Mouse (Mus musculus) naive thymus-derived CD4-positive, alpha-beta T cell, adult 2 months (primary cell): ENCODE data around the gene Slc22a23.

Source experiments
- DNase-seq: peaks from one replicate; pipeline ENCODE4 v3.0.0-alpha.2; 2011; ENCODE audit warnings: low read depth

Gene Slc22a23

DNA sequence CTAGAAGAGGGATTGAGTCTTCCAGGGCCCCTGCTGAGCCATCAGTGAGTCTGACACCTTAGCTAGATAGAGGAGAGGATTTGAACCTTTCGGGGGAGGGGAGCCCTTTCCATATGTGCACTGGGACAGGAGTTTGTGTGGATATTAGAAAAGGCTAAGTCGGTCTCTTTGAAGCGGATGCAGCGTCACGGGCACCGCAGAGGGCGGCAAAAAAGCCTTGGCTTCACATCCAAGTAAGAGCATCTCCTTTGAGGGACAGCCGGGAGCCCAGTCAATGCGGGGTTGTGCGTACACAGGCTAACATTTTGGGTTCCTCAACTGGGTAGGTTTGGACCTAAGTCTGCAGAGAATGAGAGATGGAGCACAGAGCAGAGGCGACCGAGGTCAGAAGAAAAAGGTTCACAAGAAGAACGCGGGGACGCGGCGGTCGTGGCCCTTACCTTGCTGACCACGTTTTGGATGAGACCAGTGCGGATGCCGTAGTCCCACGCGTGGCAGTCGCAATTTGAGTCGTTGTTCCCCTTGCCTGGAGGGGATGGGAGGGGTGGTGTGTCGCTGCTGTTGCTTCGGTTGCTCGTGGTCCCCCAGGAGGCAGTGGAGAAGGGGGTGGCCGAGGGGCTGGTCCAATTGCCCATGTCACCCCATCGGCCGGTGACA lies 1.1 kb downstream of the Slc22a23 start:
- DNase-seq: no peak

DNA sequence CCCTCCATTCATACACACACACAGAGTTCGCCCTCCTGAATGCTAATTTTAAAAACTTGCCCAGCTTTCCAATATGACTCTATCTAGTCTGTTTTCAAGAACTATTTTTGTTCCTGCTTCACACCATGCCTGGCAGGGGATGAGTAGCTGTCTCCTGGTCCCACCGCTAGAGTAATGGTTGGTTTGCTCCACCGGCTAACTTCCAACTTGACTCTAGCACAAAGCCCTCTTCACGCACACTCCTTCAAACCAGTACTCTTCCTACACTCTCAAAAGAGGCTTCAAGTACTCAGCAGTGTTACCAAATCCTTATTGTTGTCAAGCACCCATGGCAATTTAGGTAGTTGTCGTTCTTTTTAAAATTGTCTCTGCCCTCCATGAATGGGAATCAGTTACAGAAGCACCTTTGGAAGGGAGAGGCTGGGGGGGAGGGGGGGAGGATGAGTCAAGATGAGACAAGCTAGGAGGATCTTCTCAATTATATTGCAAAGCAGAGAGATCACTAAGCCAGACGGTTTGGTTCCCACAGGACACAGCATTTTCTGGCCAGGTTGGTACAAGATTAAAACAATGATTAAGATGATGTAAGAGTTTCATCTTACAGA lies 2.6 kb downstream of the Slc22a23 start:
- no peak for DNase-seq

DNA sequence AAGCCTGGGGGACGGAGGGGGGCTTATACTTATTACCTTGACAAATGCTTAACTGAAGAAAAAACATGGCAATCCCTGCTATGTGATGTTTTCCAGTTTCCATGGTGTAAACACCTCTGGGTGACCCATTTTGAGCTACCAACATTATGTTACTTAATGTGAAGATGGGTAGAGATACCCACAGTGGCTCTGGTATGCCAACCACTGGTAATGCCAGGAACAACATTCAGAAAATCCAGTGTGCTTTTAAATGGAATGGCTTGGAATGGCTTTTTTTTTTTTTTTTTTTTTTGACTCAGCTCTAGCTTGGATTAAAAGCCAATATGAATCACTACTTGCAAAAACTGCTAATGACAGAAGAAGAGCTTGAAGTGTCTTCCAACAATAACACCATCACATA lies 8.1 kb downstream of the Slc22a23 start:
- DNase-seq: no peak

DNA sequence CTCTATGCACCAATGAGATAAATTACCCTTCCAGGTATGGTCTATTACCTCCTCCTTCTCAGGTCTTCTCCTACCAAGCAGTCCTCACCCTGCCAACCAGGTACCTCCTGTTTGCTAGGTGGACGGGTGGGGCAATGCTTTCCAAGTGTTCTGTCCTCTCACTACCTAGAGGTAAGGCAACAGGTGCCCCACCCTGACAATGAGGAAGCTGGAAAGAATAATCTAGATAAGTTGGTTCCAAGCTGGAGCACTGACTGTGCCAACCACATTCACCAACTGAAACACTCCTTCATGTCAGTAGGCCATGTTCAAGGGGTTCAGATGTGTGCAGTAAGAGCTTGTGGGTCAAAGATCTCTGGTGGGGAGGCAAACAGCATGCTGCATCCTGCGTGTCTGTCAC lies 10.1 kb downstream of the Slc22a23 start:
- DNase-seq: no peak

DNA sequence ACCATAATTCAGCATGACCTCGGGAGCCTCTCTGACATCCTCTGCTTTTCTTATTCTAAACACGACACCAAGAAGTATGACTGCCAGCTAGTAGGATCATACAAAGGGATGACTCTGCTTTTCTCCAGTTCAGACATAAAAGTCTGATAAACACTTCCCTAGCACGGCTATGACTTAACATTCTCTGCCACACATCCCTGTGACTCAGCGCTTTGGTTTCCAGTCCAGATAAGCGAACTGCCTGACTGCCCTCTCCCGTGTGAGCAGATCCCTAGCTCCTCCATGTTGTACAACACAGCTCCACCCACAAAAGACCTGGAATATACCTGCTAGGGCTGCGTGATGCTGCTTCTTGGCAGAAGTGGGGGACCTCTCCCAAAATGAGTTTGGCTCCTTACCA lies 12.2 kb downstream of the Slc22a23 start:
- DNase-seq: no peak

DNA sequence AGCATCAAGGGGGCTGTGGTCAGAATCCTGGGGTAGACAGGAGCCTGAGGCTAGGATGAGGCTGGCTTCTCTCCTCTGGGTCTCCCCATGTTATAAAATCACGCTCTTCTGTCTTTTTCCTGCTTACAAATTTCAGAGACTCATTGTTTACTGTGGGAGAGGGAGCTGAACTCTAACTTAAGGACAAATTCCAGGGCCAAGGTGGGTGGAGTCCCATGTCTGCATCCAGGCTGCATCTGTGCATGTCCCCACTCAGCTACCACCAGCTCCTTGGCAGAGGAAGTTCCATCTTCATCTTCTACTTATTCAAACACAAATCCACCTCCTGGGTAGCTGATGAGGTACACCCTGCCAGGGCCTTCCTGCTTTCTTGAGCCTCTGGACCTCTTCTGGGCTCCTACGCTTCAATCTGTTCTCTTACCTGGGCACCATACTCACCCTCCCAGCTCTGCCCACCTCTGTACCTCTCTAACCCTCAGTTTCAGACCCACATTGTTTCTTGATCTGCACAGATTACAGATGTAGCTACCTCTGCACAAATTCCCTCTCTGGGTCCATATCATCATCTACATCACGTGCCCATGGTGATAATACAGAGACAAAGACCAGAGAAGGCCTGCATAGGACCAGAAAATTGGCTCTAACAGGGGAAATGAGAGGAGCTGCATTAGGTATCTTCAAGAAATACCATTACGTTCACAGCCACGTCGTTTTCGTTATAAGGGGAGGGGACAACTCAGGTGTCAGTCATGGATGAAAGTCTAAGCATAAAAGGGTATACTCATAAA lies 13.4 kb downstream of the Slc22a23 start:
- DNase-seq: no peak

DNA sequence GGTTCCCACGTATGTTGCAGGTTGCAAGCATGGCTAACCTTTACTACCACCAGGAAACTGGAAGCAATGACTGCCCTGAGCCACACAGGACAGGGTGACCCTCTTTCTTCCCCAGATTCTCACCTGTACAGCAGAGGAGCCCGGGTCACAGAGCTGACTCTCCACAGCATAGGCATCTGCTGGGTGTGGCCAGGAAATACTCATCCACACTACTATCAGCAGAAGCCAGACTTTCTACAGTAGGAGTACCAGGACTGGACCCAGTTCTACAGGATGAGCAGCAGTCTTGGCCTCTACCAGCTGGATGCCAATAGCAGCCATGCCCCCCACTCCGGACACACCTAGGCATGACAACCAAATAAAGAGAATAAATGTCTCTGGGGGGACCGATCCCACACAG lies 15.4 kb downstream of the Slc22a23 start:
- no peak for DNase-seq

DNA sequence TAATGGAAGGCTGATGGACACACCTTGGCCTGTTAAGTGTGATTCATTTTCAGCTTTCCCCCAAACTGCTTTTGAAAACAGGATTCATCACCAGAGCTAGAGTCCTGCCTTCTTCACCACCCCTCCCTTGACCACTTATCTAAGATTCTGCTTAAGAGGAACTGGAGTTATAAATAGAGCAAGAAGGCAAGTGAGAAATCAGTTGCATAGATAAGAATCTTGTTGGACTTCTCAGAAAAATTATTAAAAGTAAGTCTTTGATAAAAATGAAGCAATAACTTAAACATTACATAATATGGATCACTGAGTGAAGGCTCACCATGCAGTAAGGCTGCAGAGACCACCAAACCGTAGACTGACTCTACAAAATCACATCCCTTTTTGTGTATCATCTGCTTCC lies 18.0 kb downstream of the Slc22a23 start:
- no peak for DNase-seq

DNA sequence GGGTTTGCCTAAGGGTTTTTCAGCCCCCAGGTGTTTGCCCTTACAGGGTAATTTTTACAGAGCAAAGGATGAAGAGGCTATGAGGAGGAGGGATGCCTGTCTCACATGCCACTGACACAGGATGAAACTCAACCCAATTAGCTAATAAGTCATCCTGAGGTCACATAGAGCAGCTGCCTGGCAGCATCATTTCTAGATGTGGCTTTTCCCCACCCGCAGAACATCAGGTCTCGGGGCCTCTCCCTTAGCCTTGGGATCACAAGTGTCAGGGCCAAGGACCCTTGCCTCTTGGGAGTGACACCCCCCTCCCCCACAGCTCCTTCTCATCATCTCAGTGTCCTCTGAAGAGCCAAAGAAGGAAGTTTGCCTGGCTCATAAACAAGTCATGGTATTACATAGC lies 21.6 kb downstream of the Slc22a23 start:
- no peak for DNase-seq

DNA sequence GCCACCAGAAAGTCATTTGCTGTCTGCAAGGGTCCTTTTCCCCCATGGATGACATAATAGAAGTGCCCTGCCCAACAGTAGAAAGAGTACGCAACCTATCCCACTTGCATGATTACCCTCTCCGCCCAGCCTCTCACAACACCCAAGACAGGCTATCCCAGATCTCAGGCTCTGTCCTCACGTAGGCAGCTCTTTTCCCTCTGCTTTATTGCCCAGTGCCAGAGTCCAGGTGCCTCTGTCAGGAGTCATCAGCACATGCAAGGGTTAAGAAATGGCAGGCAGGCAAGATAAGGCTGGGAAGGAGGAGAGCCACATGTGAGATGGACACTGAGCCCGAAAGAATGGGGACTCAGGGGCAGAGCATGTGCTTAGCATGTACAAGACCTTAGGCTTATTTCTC lies 24.5 kb downstream of the Slc22a23 start:
- no peak for DNase-seq

DNA sequence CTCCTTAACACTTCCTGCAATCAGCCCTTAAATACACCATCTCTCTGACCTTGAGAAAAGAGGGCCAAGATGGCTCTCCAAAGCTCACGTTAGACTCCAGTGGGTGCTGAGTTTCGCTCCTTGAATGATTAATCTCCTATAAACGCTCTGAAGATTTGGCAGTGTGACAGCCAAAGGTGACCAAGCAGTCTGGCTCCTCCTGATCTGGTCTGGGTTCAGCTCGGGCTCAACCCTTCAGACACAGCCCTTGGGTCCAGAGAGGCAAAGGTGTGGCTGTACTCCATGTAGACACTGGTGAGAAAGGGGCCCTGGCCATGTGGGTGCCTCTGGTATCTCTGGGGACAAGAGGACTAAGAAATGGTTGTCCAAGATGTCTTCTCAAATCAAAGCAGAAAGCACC lies 27.9 kb downstream of the Slc22a23 start:
- DNase-seq: no peak

DNA sequence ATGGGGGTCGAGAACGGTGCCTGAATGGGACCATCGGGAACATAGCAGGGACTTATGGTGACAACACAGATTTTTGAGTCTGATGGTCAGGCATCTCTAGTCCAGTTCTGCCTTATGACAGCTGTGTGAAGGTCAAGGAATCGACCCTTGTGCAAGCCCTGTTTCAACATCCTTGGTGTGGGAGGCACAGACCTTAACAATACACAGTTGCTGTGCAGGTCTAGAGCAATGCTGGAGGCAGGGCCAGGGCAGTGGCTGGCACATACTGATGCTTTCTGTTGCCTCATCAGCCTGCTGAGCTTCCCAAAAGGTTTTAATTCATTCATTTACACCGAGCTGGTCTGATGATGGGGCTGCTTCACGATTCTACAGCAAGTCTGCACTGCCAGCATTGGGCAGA lies 28.5 kb downstream of the Slc22a23 start:
- no peak for DNase-seq

DNA sequence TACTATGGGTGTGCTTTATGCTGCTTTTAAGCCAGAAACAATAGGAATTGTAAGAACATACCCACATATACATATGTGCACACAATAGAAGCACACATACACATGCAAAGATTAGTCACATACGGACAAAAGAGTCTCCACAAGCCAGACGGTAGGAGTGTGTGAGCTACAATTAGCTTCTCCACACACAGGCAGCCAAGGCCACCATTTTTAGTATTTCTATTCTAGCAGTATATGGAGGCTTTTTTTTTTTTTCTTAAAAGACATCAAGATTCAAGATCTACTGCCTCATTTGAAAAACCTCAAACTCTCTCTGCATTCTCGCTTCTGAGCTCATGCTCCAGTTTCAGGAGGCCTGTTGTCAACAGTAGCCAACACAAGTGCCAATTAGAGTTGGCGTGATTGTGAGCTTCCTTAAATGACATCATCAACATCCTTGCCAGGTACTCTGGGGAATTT lies 31.9 kb downstream of the Slc22a23 start:
- no peak for DNase-seq

DNA sequence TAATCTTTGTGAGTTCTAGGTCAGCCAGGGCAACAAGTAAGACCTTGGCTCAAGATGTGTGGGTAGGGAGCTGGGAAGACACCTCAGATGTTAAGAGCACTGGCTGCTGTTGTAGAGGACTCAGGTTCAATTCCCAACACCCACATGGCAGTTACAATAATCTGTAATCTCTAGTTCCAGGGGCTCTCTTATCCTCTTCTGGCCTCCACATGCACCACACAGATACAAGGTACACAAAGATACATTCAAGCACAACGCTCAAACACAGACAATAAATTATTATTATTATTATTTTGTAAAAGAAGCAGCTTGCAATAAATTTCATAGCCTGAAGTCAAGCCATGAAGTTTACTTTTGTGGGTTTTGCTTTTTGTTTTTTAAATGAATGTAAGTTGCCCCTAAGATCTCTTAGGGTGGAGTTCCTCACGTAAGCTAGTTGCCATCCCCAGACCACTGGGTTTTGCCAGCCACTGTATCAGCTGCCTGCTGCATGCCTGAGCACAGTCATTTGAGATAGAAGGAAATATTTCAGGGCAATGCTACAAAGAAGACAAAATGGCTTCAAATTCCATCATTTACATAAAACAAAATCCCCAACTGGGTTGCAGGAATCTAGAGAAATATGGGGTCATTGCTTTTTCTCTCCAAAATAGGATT lies 32.5 kb downstream of the Slc22a23 start:
- no peak for DNase-seq

DNA sequence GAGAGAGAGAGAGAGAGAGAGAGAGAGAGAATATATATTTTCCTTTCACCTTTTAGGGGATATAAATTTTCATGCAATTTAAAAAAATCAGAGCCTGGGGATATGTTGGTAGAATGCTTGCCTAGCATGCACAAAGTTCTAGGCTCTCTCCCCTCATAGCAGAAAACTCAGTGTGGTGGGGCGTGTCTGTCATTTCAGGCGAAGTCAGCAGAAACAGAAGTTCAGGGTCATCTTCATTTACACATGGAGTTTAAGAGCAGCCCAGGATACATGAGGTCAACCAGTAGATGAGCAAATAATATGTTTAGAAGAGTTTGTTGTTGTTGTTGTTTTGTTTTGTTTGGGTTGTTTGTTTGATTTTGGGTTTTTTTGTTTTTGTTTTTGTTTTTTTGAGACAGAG lies 33.4 kb downstream of the Slc22a23 start:
- DNase-seq: no peak

DNA sequence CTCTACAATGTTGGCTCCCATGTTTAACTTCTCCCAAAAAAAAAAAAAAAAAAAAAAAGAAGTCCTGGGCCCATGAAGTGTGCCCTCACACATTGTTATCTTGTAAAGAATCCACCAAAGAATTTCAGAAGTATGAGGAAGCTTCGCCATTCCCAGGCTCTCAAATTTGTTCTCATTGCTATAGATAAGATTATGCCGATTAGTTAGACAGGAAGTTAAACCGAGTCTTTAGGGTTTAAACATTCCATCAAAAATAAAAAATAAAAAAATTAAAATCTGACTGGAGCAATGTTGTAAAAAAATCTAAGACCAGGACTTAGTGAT lies 36.4 kb downstream of the Slc22a23 start:
- no peak for DNase-seq

DNA sequence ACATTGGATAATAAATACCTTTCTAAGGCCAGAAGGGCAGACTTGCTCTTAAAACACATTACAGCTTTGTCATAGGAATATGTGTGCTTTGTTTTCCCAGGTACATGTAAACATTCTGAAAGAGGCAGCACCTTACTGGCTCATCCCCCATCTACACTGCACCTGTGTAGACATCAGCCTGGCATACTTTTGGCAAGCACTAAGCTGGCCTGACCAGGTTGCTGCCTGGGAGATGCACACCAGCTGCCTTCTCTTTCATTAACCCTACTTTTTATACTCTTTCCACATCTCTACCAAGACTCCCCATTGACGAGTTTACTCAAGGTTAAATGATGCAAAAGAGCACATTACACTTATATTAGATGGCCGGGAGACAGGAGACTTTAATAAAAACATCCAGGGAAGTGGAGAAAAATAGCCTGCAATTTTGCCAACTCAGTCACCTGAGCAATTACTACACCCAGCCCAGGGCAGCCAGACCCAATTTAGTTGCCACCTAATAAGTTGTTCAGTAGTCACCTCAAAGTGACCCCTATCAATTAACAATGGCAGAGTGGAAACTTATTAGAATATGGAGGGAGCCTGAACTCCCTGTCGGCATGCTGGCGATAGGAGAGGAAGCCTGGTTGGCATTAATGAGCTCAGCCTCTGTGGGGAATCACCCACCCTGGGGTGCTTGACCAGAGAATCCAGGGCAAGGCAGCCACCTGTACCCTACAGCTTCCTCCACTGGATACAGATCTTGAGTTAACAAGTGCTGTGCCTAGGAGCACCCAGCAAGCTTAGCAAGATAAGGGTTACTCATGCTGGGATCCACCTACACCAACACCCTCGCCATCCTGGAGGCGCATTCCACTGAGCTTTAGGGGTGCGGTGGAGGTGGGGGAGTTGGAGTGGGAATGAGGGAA lies 37.0 kb downstream of the Slc22a23 start:
- DNase-seq: no peak

DNA sequence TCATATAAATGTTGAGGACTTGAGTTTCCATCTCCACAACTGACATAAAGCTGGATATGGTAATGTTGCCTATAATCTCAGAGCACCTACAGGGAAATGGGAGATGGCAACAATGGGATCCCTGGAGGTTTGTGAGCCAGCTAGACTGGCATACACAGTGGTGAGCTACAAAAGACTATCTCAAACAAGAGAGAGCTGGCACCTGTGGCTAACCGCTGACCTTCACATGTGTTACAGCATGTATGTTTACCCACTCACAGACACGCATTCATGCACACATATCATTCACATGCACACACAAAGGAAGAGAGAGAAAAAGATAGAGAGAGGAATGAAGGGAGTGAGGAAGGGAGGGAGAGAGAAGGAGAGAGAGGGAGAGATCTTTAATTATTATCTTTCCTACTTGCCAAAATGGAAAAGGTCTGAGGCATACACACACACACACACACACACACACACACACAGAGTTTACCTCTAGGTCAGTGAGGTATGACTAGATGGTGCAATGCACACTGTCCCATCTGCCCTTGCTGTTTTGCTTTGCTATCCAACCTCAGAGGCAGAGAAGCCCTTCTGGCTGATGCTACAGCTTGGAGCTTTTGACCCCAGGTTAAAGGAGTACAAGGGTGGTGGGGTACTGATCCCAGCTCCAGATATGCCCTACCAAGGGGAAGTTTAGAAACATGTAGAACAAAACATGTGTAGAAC lies 38.9 kb downstream of the Slc22a23 start:
- no peak for DNase-seq

DNA sequence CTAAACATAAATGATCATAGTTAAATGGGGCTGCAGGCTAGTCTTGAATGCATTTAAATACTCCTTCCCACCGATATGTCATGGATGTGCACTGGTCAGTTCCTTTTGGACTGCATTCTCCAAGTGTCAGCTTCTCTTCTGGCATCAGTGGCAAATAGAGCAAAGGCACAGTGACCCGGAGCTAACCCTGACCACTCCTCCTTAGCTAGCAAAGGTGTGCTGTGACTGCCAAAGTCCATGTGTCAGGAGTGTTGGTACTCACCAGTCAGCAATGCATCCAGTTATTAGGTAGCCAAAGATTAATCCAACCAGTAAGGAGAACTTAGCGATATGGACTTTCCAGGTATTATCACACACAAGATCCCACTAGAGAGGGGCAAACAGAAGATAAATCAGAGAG lies 40.1 kb downstream of the Slc22a23 start:
- no peak for DNase-seq

DNA sequence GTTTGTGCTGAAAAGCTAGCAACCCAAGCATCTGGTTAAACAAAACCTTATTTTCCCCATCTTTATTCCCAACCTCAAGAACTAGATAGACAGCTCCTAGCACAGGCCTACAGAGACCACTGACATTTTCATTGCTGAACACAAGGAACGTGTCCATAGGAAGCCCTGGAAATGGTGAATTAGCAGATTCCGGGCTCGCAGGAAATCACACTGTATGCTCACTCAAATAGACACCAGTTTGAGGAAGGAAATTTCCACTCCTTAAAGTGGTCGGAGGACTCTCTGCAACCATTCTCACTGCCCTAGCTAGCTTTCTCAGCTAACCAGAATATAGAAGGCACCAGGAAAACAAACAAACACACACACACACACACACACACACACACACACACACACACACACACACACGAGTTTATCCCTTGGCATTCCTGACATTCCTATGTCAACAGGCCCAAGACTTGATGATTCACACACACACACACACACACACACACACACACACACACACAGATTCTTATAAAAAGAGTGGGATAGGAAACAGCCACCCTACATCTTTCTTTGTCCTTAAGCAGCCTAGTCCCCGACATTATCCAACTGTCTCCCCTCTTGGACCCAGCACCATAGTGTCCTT lies 41.5 kb downstream of the Slc22a23 start:
- DNase-seq: no peak

DNA sequence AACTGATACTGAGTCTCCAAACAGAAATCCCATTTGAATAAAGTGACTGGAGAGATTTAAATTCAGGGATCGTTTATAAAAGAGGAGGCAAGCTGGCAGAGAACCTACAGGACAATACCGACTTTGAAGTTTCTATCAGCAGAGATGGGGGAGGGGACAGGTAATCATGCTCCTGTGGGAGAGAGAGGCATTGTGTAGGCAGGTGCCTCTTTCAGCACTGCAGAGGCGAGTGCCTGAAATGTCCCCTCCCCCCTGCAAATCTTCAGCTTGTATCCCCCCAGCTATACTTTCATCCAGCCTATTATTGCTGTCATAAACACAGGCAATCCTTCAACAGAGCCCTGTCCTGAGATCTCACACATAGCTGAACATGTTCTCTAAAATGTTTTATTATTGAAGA lies 43.4 kb downstream of the Slc22a23 start:
- no peak for DNase-seq
